Mouse (Mus musculus) thymus, adult 2 months (tissue): Measurements from ENCODE around the gene Hhat. TPM values are rescaled to one million over a fixed set of nuclear protein-coding genes. Genes with fewer than 3 reads are reported as not detected.

Experiments
- DNase-seq: peaks from one replicate; pipeline ENCODE4 v3.0.0; 2021
- H3K27ac ChIP-seq: fragments of 200-500 bp; 2 replicates; pipeline ENCODE4 v1.5.1; 2012; ENCODE audit warnings: low read length, control low read depth; ENCODE audit not compliant: control insufficient read depth, insufficient read depth
- H3K27me3 ChIP-seq: fragments of 200-500 bp; 2 replicates; pipeline ENCODE4 v1.6.1; 2012; ENCODE audit warnings: mild to moderate bottlenecking, low read length, moderate library complexity, mixed read lengths; ENCODE audit not compliant: control insufficient read depth, insufficient read depth
- H3K36me3 ChIP-seq: fragments of 200-500 bp; 2 replicates; pipeline ENCODE4 v1.6.1; 2012; ENCODE audit warnings: mild to moderate bottlenecking, low read length, moderate library complexity; ENCODE audit not compliant: control insufficient read depth, insufficient read depth
- H3K4me1 ChIP-seq: fragments of 200-500 bp; replicated peaks from 2 replicates; pipeline ENCODE4 v1.6.1; 2012; ENCODE audit warnings: low read length; ENCODE audit not compliant: control insufficient read depth, insufficient read depth
- H3K4me3 ChIP-seq: fragments of 200-500 bp; 2 replicates; pipeline ENCODE4 v1.5.1; 2012; ENCODE audit warnings: mild to moderate bottlenecking, low read length, control low read depth, moderate library complexity; ENCODE audit not compliant: control insufficient read depth, insufficient read depth
- CTCF ChIP-seq: fragments of 200-500 bp; IDR thresholded peaks from 2 replicates; pipeline ENCODE4 v1.5.1; 2012; ENCODE audit warnings: mild to moderate bottlenecking, control low read depth, low read length, moderate library complexity, borderline replicate concordance; ENCODE audit not compliant: control insufficient read depth, poor library complexity, insufficient read depth; ENCODE audit errors: extremely low read depth
- POLR2A ChIP-seq: fragments of 200-500 bp; IDR thresholded peaks from 2 replicates; pipeline ENCODE4 v1.6.1; 2012; ENCODE audit warnings: mild to moderate bottlenecking, low read length, control low read depth, moderate library complexity; ENCODE audit not compliant: control insufficient read depth, poor library complexity, insufficient read depth; ENCODE audit errors: extremely low read depth
- WGBS: fragments of 180-500 bp; shearing (Covaris S2); methylation state at CpG from one replicate; pipeline ENCODE4 v1.1.7; 2018; 5-methylcytosine and 5-hydroxymethylcytosine counted together
- polyA plus RNA-seq: library from polyadenylated mRNA; depleted of rRNA; stranded (reverse); fragments of >200 nt; gene quantifications from 2 replicates; pipeline ENCODE4 v1.2.3, GENCODE M21; 2012

Gene Hhat
- polyA plus RNA-seq, 1 experiment: 5.8 TPM

DNA sequence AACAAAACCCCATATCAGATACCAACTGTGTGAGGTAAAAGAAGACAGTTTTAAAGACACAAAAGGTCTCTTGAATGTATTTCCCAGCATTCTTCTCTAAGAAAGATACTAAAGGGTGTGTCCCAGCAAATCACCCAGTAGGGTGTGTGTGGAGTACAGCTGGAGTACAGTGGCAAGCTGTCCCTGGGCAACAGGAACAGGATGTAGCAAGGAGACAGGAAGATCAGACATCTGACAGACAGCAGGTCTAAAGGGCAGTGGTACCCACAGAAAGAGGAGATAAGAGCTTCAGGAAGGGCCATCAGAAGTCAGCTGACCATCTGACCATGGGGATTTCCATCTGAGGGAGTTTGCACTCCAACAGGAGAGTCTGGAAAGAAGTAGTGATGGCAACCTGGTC is 185.7 kb downstream of the Hhat start:
- Histone ChIP-seq H3K27ac (no peak overlapping the region), H3K36me3 (no peaks in the 10 kb centered on the region), H3K4me1 (no peaks in the 10 kb centered on the region), H3K4me3 (no peak overlapping the region), H3K27me3 (no peaks in the 10 kb centered on the region)
- DNase-seq: no peak
- no peak for TF ChIP-seq POLR2A
- no peak for TF ChIP-seq CTCF

- H3K36me3 ChIP-seq: no peaks in the 10 kb centered on the region
- no peaks in the 10 kb centered on the region for H3K27me3 ChIP-seq
- TF ChIP-seq POLR2A (no peak), CTCF (no peak)
- WGBS: 97% methylated on average over 2 of the region's 2 CpGs
- no peak overlapping the region for H3K4me3 ChIP-seq
- no peak for DNase-seq
- no peak overlapping the region for H3K27ac ChIP-seq
- H3K4me1 ChIP-seq: no peaks in the 10 kb centered on the region
Measured at GRCm38 (mm10) chr1:192582921-192583320, 188.1 kb downstream of the Hhat start.

GRCm38 (mm10) chr1:192564691-192565090 is 206.3 kb downstream of the Hhat start:
- H3K27ac ChIP-seq: no peak overlapping the region
- no peaks in the 10 kb centered on the region for H3K27me3 ChIP-seq
- no peak overlapping the region for H3K4me3 ChIP-seq
- no peaks in the 10 kb centered on the region for H3K4me1 ChIP-seq
- no peaks in the 10 kb centered on the region for H3K36me3 ChIP-seq
- DNase-seq: no peak
- TF ChIP-seq CTCF (no peak), POLR2A (no peak)

- Histone ChIP-seq H3K4me3 (no peak overlapping the region), H3K27me3 (no peaks in the 10 kb centered on the region), H3K36me3 (no peaks in the 10 kb centered on the region), H3K27ac (no peak overlapping the region), H3K4me1 (no peaks in the 10 kb centered on the region)
- TF ChIP-seq POLR2A (no peak), CTCF (no peak)
- no peak for DNase-seq
- WGBS: 87% methylated on average over 1 of the region's 1 CpGs
Measured at GRCm38 (mm10) chr1:192559341-192559740, 211.7 kb downstream of the Hhat start.

DNA sequence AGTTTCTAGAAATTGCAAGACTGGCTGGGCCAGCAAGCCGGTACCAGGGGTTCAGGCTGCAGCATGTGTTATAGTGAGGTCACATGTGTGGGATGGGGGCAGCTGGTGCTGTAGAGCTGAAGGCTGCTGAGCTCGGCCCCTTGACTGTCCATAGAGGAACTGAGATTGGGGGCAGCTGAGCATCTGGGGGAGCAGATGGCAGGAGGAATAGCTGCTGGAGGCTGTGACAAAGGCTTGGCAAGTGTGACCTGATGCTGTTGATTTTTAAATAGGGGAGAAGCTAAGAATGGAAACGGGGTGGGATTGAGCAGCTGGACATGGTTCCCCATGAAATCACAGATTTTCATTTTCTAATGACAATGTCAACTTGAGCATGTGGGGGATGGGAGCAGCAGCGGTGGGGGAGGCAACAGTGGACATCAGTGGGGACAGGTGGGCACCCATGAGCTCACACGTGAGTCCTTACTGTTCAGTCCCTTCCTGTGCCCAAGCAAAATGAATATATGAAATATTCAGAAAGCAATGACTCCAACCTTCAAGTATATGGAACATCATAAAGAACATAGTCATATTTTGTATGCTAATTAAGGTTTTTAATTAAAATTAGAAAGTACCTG is 212.9 kb downstream of the Hhat start:
- Histone ChIP-seq H3K27ac (no peak overlapping the region), H3K4me3 (no peak overlapping the region), H3K4me1 (no peaks in the 10 kb centered on the region), H3K36me3 (no peaks in the 10 kb centered on the region), H3K27me3 (no peaks in the 10 kb centered on the region)
- DNase-seq: no peak
- TF ChIP-seq CTCF (no peak), POLR2A (no peak)
- WGBS: 84% methylated on average over 5 of the region's 5 CpGs

- no peak overlapping the region for H3K4me3 ChIP-seq
- no peak for DNase-seq
- 81% methylated on average over 4 of the region's 4 CpGs for WGBS
- H3K27ac ChIP-seq: no peak overlapping the region
- no peaks in the 10 kb centered on the region for H3K4me1 ChIP-seq
- TF ChIP-seq POLR2A (no peak), CTCF (no peak)
- H3K27me3 ChIP-seq: no peaks in the 10 kb centered on the region
- no peaks in the 10 kb centered on the region for H3K36me3 ChIP-seq
Measured at GRCm38 (mm10) chr1:192555516-192555915, 215.5 kb downstream of the Hhat start.

DNA sequence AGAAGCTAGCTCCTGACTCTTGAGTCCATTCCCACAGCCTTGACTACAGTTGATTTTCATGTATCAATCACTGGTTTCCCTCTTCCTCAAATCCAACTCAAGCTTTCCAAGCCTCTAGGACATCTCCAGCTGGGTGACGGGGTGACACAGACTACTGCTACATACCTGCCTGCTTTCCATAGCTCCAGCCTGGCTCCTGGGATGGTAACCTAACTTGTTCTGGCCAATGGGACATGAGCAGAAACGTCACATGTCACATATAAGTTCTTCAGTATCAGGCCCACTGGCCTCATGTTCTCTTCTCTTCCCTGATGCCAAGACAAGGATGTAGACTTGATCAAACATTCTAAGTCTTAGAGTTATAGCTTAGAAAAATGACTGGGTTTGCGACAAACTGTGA is 220.5 kb downstream of the Hhat start:
- no peak overlapping the region for H3K27ac ChIP-seq
- H3K27me3 ChIP-seq: no peaks in the 10 kb centered on the region
- TF ChIP-seq CTCF (no peak), POLR2A (no peak)
- DNase-seq: no peak
- no peaks in the 10 kb centered on the region for H3K4me1 ChIP-seq
- H3K36me3 ChIP-seq: no peaks in the 10 kb centered on the region
- H3K4me3 ChIP-seq: no peak overlapping the region
- 90% methylated on average over 3 of the region's 3 CpGs for WGBS
